Mouse (Mus musculus) T-helper 2 cell (primary cell): ENCODE data around the gene Tsen2.

ENCODE experiments used
- in situ Hi-C: fragments of 300-600 bp; cut with MboI, MseI; formaldehyde crosslinking; loops from one replicate; pipeline ENCODE4 v1.15.1; 2025; ENCODE audit warnings: high pct_unique_total_duplicates

Gene Tsen2

DNA sequence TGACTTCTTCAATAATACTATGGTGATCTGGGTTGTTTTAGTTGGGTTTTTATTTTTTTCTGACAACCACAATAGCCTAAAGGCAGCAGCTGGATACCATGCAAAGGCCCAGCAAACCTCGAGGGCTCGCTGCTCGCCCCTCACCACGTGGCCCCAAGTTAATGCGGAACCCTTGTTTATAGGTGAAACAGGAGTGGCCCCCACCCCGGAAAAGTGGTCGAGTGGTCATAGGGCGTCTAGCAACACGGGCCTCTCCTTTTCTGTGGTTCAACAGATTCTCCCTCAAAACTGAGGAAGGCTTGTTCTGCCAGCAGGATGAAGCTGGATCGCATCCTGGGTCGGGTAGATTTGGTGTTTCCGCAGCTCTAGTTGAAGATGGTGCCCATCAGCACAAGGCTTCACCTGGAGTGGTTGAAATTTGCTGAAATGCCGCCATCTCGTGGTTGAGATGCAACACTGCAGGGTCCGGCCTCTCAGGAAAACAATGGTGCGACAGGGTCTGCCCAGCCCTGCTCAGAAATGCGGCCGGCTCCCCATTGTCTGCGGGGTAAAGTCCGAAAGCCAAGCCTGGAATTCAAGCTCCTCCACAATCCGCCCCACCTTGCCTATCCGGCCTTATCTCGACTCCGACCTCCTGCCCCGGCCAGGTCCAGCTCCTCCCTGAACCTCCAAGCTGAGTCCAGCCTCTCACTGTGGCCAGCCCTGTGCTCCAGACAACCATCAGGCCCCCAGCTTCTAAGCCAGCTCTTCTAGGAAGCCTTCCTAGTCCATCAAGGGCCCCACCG is 5.6 kb upstream of the Tsen2 start:
- in situ Hi-C loops, result loop anchor here (10.0 kb wide), 2 partner anchors 174 to 314 kb away; partner anchors contain the start of genes Gm17482 and Pparg

DNA sequence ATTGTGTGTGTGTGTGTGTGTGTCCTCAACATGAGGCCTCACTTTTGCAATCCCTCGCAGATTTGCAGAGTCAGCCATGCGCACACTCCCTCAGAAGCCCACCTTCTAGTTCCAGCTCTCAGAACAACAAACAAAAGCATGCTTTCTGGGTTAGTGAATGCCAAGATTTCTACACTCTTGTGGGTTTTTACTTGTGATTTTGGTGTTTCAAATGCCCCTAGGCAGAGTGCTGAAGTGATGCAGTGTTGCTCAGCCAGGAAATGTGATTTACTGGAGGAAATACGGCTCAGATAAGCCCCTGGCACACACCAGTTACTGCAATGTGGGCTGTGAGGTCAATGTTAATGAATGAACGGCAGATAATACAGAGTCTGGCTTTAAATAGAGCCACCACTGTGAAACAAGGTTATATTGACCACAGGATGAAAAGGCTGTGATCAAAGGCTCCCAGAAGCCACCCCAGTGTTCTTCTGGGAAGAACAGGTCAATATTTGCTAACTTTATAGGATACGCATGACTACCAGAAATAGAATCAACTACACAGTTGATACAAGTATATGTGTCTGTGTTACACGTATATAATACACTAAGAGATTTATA is 2.7 kb upstream of the Tsen2 start:
- in situ Hi-C loops, result loop anchor here (10.0 kb wide), 1 partner anchor 553 kb away; no protein-coding TSS in a partner anchor

DNA sequence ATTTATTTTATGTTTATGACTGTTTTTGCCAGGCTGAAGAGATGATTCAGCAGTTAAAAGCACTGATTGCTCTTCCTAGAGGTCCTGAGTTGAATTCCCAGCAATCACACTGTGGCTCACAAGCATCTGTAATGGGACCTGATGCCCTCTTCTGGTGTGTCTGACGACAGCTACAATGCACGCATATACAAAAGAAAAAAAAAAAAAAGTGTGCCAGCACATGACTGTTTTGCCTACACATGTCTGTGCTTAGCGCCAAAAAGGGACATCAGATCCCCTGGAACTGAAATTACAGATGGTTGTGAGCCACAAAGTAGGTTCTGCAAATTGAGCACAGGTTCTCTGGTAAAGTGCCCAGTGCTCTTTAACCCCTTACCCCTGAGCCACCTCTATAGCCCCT is 2.1 kb upstream of the Tsen2 start:
- in situ Hi-C loops, result loop anchor here (10.0 kb wide), 1 partner anchor 552 kb away; no protein-coding TSS in a partner anchor

DNA sequence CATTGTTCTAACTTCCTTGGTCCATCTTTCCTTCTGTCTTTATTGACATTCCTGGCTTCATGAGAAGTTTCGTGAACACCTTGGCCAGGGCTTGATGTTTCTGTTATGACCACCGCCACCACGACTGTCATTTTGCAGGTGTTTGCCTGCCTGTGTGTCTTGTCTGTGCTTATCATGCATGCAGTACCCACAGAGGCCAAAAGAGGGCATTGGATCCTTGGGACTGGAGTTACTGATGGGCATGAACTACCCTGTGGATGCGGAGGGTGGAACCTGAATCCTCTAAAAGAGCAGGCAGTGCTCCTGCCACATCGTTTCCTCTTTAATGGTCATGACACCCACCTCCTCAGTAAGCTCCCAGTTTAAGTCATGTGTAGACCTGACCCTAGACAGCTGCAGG is 1.8 kb downstream of the Tsen2 start:
- in situ Hi-C loops, result loop anchor here (10.0 kb wide), 1 partner anchor 549 kb away; no protein-coding TSS in a partner anchor

DNA sequence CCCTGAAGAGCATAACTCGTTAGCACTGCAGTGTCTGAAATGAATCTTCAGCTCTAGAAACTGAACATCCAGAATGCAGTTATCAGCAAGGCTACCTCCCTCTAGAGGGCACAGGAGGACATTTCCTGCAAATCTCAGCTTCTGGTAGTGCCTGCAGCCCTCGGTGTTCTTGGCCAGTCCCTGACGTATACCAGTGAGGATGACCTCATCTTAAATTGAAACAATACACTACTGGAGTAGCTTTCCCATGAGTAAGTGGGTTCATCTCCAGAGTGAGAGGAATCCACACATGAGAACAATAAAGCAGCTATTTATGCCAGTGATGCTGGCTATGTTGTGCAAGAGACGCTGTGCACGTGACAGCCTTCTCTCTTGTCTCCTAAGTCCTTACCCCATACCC is 11.0 kb downstream of the Tsen2 start:
- in situ Hi-C loops, result no loop called here

DNA sequence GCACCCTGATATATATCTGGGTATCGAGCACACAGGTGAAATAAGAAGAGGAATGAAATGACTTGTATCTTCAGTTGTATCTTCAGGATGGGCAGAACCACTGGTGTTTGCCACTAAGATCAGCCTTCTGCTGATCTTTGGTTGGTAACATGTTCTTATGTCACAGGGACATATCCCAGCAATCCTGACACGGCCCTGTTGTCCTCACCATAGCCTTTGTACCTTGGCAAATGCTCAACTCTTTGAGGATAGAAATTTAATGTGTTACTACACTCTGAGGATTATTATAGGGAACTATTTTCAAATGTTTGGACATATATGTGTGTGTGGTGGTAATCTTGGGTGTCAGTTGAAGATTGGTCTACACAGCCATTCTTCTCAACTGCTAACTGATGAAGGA is 13.7 kb downstream of the Tsen2 start:
- in situ Hi-C loops, result no loop called here

DNA sequence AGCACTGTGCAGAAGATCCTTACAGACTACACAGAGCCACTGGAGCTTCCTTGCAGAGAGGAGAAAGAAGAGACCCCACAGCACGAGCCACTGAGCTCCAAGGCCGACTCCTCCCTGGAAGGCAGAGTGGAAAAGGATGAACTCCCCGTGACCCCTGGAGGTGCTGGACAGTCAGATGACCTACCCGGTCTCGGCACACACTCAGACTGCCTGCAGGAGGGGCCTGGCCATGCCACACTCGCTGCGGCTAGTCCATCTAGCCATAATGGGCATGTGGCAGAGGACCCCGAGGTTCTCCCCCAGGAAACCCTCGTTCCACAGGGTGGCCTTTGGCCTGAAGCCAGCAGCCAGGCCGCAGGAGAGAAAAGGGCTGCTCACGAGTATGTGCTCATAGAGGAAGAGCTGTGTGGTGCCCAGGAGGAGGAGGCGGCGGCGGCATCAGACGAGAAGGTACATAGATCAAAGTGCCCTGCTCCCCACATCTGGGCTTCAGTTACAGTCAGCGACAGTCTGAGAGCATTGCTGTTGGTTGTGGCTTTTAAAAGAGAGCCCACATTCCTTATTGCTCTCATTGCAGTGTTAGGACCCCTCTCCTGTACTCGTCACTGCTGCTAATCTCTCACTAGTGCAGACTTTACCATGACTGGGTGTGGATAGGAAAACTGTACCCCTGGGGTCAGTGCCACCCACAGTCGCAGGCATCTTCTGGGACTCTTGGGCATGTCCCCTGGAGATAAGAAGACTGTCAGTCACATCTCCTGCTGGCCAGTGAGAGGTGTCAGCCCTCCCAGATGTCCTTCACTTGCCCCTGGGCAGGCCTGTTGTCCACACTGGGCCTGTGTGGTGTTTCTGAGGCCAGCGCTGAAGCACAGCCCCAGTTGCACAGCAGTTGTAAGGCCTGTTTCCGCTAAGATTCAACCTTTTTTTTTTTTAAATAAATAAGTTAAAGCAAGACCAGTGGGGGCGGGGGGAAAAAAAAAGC is 15.5 kb downstream of the Tsen2 start:
- in situ Hi-C loops, result no loop called here

DNA sequence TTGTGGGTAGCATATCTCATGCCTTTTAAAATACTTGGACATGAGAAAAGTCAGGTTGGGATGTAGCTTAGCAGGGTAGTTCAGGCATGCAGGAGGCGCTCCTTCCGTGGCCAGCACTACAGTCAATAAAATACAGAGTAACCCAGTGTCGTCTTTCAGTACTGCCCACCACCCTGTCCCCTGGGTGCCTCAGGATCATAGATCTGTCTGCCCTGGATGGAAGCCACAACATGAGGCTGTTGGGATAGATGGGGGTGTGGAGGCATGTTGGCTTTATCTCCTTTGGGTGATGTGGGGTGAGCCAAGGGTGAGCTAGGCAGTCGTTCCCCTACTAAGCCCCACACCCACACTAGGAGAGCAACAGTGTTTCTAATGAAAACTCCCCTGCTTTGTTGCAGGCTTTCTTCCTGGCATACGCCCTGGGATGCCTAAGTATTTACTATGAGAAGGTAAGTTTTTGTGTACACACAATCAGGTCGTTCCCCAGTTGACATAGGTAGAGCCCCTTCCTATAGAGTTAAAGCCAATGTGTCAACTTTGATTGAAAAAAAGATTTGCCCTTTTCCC is 21.1 kb downstream of the Tsen2 start:
- in situ Hi-C loops, result no loop called here

DNA sequence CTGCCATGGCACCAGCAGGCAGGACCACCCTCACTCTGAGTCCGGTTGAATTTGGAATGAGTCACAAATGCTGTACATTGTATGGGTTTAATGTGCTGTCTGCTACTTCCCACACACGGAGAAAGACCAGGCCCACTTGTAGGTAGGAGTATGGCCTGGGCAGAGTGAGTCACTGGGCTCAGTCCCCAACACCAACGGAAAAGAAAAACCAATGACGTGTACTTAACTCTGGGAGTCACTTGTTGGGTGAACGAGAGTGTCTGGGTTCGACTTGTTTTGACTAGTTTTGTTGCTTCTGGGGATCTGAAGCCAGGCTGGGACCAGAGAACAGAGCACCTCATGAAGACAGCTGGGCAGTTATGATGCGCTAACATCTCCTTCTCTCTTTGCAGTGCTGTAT is 29.7 kb downstream of the Tsen2 start:
- in situ Hi-C loops, result no loop called here

DNA sequence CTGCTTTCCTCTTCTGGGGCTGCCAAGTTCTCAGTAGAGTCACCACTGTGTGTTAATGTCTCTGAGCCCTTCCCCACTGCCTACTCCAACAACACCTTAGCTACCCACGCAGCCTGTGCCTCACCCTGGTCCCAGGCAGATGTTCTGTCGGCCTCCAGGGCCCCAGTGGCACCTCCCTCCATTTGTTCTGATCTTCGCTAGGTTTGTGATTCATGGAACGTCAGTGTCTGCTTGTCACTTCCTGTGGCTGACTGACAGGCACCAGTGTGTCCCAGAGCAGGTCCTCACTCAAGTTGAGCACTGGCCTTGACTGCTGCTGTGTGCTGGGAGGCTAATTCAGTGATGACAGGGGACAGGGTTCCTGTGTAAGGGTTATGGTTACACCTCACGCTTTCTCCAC is 32.9 kb downstream of the Tsen2 start:
- in situ Hi-C loops, result no loop called here

DNA sequence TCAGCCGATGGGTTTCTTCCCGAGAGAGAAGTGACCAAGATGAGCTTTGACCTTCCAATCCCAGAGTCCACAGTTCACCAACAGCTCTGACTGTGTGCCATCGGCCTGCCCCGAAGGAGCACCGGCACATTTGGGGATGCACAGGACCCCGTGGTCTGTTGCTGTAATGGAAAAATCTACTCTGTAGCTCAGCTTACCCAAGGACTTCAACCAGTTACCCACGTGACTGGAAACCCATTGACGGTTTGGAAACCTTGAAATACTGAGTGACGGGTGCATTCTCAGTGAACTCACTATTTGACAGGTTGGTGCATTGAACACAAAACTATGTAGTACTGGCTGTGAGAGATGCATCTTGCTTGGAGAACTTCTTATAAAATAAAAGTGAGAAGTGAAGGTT is 33.5 kb downstream of the Tsen2 start:
- in situ Hi-C loops, result no loop called here

DNA sequence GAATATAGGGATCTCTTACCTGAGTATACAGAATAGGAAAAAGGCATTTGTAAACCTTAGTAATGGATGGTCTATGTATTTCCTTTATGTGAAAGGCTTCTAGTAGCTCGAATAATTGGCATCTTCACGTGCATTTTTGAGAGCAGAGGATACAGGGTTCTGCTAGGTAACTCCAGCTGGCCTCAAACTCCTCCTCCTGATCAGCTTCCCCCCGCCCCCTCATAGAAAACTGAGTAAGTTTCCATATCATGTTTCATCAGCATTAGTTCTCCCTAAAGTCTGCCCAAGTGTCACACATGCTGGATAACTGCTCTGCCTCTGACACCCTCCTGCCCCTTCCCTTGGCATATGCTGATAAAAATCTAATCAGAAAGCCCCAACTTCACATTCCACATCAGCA is 36.3 kb downstream of the Tsen2 start:
- in situ Hi-C loops, result no loop called here

DNA sequence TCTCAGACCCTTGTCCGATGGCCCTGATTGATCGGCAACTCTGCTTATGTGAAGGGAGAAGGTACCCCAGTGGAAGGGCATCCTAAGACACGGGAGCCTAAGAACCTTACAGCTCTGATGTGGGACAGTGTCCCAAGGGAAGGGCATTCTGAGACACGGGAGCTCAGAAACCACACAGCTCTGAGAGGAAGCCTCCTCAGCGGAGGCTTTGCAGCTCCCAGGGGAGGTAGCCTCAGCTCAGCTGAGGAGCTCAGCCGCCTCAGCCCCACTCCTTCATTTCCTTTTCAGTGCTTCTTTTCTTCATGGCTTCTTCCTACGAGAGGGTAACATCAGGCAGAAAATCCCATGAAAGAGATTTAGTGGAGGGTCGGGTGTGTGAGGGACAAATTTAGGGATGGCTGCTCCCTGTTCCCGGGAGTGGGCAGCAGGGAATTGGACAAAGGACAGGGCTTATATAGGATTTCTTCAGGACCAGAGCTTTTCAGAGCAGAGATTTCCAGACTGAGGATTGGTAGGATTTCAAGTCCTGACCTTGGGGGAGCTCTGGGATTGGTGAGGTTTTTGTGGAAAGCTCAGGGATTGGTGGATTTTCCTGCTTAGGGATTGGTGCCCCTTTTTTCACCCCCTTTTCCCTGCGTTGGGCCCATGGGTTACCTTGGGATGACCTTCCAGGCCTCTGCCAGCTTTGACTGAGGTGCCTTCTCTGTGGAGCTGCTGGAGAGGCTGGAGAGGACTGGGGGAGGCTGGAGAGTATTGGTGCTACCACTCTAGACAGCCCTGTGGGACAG is 38.1 kb downstream of the Tsen2 start:
- in situ Hi-C loops, result no loop called here

DNA sequence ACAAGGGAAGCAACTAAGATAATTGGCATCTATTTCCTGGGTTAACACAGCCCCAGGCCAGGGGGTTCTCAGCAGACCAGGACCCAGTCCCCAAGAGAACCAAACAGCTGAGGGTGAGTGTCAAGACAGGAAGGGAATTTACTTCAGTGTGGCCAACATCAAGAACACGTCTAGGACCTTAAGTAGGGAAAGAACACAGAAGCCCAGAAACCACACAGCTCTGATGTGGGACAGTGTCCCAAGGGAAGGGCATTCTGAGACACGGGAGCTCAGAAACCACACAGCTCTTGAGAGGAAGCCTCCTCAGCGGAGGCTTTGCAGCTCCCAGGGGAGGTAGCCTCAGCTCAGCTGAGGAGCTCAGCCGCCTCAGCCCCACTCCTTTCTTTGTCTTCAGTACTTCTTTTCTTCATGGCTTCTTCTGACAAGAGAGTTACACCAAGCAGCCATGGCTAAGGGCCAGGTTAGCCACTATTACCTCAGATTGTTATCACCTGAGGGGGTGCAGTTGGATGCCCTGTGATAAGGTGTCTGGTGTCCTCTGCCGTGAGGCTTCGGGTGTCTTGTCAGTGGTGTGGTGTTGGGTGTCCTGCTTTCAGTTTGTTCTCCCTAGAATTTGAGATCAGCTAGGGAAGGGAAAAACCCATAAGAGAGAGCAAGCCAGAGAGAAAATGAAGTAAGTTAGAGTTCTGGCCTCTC is 39.1 kb downstream of the Tsen2 start:
- in situ Hi-C loops, result no loop called here

DNA sequence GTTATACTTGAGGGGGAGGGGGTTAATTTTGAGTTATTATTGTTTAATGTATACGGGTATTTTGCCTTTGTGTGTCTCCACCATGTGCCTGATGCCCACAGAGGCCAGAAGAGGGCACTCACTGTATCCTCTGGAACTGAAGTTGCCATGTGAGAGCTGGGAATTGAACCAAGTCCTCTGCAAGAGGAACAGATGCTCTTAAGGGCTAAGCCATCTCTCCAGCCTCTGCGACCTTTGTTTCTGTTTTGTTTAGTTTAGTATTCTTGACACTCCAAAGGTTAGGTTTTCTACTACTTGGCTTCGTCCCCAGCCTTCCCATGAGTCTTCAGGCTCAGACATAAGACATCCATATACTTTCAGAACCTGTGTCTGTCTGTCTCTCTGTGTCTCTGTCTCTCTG is 39.7 kb downstream of the Tsen2 start:
- in situ Hi-C loops, result no loop called here

DNA sequence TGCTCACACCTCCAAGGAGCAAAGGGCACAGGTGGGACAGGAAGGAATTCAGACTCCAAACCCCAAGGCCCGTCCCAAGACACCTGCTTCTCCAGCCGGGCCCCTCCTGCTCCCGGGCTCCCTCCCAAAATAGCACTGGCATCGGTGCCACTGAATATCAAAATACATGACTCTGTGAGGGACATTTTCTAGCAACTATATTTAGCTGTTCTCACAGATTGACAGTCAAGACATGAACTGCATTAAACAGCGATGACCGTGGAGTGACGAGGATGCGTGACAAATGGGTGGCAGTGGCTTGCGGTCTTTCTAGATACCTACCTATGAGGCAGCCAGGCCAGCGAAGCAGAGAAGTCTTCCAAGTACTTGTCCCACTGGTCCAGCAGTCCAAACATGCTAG is 41.9 kb downstream of the Tsen2 start:
- in situ Hi-C loops, result no loop called here

DNA sequence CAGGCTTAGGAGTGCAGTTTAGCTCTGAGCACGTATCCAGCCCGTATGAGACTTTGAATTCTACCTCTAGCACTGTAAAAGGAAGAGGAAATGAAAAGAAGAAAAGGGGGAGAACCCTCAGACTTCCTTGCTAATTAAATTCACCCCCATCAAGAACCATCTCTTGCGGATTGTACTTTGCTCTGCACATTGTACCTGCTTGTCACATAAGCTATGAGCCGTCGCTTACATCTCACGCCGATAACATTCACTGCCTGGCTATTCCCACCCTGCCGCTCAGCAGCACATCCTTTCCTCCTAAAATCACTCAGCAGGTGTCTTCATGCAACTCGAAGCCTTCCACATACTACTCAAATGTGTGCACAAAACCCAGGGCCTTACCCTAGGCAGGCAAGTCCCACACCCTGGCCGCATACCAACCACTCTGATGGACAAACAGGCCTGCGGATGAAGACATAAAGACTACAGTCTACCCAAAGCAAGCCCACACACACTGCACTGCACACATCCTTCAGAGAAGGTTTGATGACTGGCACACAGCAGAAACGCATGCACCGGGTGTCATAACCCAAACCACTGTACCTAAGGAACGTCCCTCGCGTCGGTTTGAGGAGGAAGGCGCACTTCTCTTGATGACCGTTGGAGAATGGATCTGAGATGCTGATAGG is 47.4 kb downstream of the Tsen2 start:
- in situ Hi-C loops, result no loop called here

DNA sequence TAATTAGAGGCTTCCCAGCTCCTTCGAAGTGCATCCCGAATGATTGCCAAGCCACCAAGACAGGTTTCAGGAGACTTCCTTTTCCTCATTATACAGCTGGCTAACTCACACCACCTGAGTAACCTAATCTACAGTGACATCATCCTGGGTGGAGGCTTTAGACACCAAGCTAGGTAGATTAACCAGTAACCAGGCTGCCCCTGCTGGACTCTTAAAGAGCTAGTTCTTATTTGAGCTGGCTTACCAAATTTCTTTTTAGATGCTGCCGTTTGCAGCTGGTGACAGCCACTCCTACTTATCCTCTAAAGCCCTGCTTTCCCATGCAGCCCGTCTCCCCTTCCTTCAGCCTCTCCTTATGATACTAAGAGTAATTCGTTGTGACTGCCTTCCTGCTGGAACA is 48.0 kb downstream of the Tsen2 start, which contains the start of gene Mkrn2os:
Gene Mkrn2os, minus strand, starts transcription at position 119 of the 400 bp plus-strand sequence.
- in situ Hi-C loops, result no loop called here

DNA sequence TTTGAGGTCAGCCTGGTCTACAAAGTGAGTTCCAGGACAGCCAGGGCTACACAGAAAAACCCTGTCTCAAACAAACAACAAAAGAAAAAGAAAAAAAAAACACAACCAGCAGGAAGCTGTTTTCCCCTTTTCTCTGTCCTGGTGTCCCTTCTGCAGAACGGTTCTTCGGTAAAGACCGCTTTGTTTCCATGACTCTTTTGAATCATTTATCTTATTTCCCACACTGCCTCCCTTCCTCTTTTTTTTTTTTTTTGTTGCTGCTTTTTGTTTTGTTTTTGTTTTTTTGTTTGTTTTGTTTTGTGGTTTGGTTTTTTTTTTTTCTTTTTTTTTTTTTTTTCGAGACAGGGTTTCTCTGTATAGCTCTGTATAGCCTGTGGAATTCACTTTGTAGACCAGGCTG is 48.8 kb downstream of the Tsen2 start:
- in situ Hi-C loops, result no loop called here

DNA sequence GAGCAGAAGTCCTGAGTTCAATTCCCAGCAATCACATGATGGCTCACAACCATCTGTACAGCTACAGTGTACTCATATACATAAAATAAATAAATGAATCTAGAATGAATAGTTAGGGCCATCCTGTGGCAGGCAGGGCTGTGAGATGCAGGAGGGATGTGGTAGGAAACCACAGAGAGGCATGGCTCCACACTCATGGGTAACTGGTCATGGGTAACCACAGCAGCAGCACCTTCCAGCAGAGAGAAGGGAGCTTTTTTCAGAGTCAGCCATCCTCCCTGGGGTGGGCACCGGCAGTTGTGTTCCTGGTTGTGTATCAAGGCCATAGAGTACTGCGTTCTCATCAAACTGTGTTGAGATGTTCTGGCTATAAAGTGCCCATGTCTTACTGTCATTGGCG is 50.0 kb downstream of the Tsen2 start:
- in situ Hi-C loops, result no loop called here
